Mouse (Mus musculus) cerebral cortex, adult 2 months (tissue): ENCODE data around the gene Smarca4.

Experiments used
- WGBS: fragments of 180-500 bp; shearing (Covaris S2); methylation state at CpG from one replicate; pipeline ENCODE4 v1.1.7; 2018; 5-methylcytosine and 5-hydroxymethylcytosine counted together

Gene Smarca4

DNA sequence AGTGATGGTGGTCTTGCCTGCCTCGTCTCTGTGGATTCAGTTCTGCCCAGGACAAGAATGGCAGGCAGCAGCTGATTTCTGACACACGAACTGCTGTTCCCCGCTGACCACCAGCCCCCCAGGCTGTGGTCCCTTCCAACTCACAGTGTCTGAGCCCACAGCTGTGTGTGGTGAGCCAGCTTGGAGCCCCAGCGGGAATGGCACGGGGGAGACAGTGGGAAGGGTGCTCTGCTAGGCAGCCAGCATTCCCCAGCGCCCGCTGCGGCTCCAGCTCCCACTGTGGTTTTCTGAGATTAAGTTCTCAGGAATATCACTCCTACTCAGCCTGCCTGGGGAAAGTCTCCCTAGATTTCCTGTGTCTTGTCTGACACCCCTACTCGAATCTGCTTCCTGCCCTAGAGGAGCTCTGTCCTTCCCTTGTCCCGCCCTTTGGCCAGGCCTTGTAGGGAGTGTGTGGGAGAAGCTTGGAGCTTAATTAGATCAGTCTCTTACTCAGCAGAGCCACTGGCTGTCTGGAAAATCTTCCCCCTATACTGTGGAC, 136.4 kb downstream of the Smarca4 start:
- WGBS = 38% methylated on average over 10 of the region's 10 CpGs
